Mouse (Mus musculus) kidney, adult 2 months (tissue): ENCODE measurements around the gene Hist1h1c. TPM values are rescaled to one million over a fixed set of nuclear protein-coding genes. Genes with fewer than 3 reads are reported as not detected.

ENCODE experiments used
- DNase-seq: peaks from one replicate; pipeline ENCODE4 v3.0.0; 2021
- H3K27ac ChIP-seq: fragments of 200-500 bp; 2 replicates; pipeline ENCODE4 v1.5.1; 2012; ENCODE audit warnings: low read depth, low read length, control low read depth, inconsistent platforms; ENCODE audit not compliant: insufficient read depth
- H3K27me3 ChIP-seq: fragments of 200-500 bp; replicated peaks from 2 replicates; pipeline ENCODE4 v1.6.1; 2012; ENCODE audit warnings: mild to moderate bottlenecking, moderate library complexity, low read length, inconsistent platforms; ENCODE audit not compliant: control insufficient read depth, insufficient read depth
- H3K36me3 ChIP-seq: fragments of 200-500 bp; 2 replicates; pipeline ENCODE4 v1.6.1; 2012; ENCODE audit warnings: mild to moderate bottlenecking, moderate library complexity, low read length, inconsistent platforms; ENCODE audit not compliant: control insufficient read depth, insufficient read depth
- H3K4me1 ChIP-seq: fragments of 200-500 bp; 2 replicates; pipeline ENCODE4 v1.6.1; 2011; ENCODE audit warnings: low read length; ENCODE audit not compliant: control insufficient read depth, insufficient read depth
- H3K4me3 ChIP-seq: fragments of 200-500 bp; 2 replicates; pipeline ENCODE4 v1.5.1; 2011; ENCODE audit warnings: mild to moderate bottlenecking, low read depth, low read length, control low read depth; ENCODE audit not compliant: insufficient read depth
- CTCF ChIP-seq: fragments of 200-500 bp; conservative IDR thresholded peaks from 2 replicates; pipeline ENCODE4 v1.5.1; 2011; ENCODE audit warnings: low read depth, mild to moderate bottlenecking, control low read depth, low read length, moderate library complexity, mixed read lengths; ENCODE audit not compliant: insufficient read depth, insufficient read length
- POLR2A ChIP-seq: fragments of 200-500 bp; IDR thresholded peaks from one replicate; pipeline ENCODE4 v1.6.1; 2011; ENCODE audit warnings: low read depth, low read length, control low read depth
- WGBS: fragments of 180-500 bp; shearing (Covaris S2); methylation state at CpG from one replicate; pipeline ENCODE4 v1.1.7; 2018; 5-methylcytosine and 5-hydroxymethylcytosine counted together
- polyA plus RNA-seq: library from polyadenylated mRNA; depleted of rRNA; stranded (reverse); fragments of >200 nt; gene quantifications from 2 replicates; pipeline ENCODE4 v1.2.3, GENCODE M21; 2012; rRNA removed

Gene Hist1h1c
- polyA plus RNA-seq = 68.7 and 76.0 TPM in 2 replicates

DNA sequence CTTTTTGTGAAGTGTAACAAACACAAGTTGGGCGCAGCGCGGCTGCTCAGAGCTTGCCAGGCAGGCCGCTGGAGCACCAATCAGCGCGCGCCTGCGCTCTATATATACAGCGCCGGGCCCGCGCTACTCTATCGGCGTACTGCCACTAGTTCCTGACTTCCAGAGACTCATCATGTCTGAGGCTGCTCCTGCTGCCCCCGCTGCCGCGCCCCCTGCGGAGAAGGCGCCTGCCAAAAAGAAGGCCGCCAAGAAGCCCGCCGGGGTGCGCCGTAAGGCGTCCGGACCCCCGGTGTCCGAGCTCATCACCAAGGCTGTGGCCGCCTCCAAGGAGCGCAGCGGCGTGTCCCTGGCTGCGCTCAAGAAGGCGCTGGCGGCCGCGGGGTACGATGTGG is at the start of gene Hist1h1c:
TSS of gene Hist1h1c (plus strand) at position 132 of the 392 bp plus-strand sequence.
- Histone ChIP-seq H3K27ac (peak within 1 kb of the TSS; percentile 98), H3K27me3 (no peaks in the 10 kb centered on the region), H3K36me3 (peaks cover 3% of the 10 kb centered on the region; the same call in 1 of the 2 replicates), H3K4me3 (peak within 1 kb of the TSS; percentile 69), H3K4me1 (peaks cover 4% of the 10 kb centered on the region; the same call in 1 of the 2 replicates)
- TF ChIP-seq CTCF = no peak
- peak; percentile 91 for TF ChIP-seq POLR2A
- DNase-seq = peak; percentile 94
- WGBS = under 1% methylated on average over 38 of the region's 38 CpGs

DNA sequence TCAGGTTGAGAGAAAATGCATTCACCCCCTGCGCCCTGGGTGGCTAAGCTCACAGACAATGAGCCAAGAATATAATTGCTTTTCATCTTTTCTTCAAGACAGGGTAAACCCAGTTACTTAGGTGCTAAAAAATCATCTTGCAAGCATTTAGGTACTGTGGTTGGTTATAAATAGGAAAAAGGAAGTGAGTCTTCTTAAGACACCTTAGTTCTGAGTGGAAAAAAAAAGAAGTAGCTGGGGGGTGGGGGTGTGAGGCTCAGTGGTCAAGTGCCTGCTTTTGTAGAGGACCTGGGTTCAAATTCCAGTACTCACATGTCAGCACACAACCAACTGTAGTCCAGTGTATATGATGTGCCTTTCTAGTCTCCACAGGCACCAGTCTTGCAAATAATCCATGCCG is 49.7 kb upstream of the Hist1h1c start:
- TF ChIP-seq CTCF (no peak), POLR2A (no peak)
- H3K27me3 ChIP-seq = no peaks in the 10 kb centered on the region
- peaks cover 18% of the 10 kb centered on the region for H3K4me1 ChIP-seq
- no peak for DNase-seq
- WGBS = 93% methylated on average over 2 of the region's 2 CpGs
- H3K4me3 ChIP-seq = no peak overlapping the region
- no peaks in the 10 kb centered on the region; the same call in 1 of the 2 replicates for H3K36me3 ChIP-seq
- no peak overlapping the region for H3K27ac ChIP-seq

DNA sequence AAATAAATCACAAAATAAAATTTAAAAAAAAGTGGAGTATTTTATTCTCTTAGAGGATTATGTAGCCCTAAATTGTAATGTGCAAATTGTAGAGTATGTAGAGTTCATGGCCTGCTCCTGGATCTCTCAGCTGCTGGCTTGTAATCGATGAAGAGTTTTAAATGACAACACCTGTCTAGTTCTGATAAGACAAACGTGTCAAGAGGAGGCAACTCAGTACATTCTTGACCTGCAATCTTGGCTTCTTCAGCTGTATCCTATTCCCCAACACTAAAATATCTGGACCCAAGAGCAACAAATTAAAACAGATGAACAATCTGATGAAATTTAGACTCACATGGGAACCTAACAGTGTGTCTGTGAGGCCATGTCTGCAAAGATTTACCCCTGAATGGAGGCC is 49.1 kb upstream of the Hist1h1c start:
- no peak overlapping the region for H3K27ac ChIP-seq
- no peaks in the 10 kb centered on the region for H3K27me3 ChIP-seq
- H3K36me3 ChIP-seq = no peaks in the 10 kb centered on the region; the same call in 1 of the 2 replicates
- peaks cover 23% of the 10 kb centered on the region for H3K4me1 ChIP-seq
- H3K4me3 ChIP-seq = no peak overlapping the region
- no peak for DNase-seq
- WGBS = 81% methylated on average over 2 of the region's 2 CpGs
- no peak for TF ChIP-seq POLR2A
- no peak for TF ChIP-seq CTCF

DNA sequence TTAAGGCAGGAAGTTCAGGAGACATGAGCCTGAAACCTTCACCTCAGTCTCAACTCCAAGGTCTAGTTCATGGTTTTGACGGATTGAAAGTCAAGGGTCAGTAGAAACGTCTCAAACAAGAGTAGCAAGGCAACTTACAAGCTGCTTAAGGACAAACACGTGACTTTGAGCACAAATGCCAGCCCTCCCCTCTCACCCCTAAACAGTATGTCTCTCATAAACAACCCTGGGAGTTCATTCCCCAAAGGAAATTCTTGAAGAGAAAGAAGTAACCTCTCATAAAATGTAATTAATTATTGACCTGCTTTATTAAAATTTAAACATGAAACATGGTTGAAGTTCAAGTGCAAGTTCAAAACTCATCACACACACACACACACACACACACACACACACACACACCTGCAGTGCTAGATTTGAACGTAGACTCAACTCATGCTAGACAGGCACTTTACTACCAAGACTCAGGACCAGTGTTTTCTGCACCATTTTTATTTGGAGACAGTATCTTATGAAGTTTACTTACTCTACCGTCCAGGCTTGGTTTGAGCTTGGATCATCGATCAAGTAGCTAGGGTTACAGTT is 44.7 kb upstream of the Hist1h1c start:
- no peak overlapping the region for H3K4me3 ChIP-seq
- no peak for TF ChIP-seq CTCF
- TF ChIP-seq POLR2A = no peak
- peaks cover 13% of the 10 kb centered on the region; the same call in 1 of the 2 replicates for H3K4me1 ChIP-seq
- peak overlapping the region; percentile 84 for H3K27ac ChIP-seq
- WGBS = 36% methylated on average over 6 of the region's 6 CpGs
- DNase-seq = peak; percentile 88
- no peaks in the 10 kb centered on the region for H3K27me3 ChIP-seq
- H3K36me3 ChIP-seq = no peaks in the 10 kb centered on the region; the same call in 1 of the 2 replicates

DNA sequence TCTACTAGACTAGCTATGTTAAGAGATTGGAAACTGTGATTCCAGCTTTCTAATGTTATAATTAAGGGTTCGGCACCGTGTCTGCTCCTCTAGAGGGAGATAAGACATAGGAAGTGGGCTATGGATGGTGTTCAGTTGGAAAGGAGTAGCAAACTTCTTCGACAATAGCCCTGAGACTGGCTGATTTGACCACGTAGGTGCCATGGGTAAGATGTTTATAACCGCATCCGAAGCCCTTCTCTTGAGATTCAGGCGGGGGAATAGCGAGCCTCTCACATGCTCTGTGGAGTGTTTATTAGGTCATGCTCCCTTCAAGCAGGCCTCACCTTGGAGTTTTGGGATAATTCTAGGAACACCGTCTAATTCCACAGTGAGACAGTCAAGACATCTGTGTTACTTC is 43.7 kb upstream of the Hist1h1c start:
- WGBS = 94% methylated on average over 9 of the region's 9 CpGs
- no peaks in the 10 kb centered on the region; the same call in 1 of the 2 replicates for H3K36me3 ChIP-seq
- H3K27me3 ChIP-seq = no peaks in the 10 kb centered on the region
- peaks cover 13% of the 10 kb centered on the region; the same call in 1 of the 2 replicates for H3K4me1 ChIP-seq
- no peak overlapping the region for H3K4me3 ChIP-seq
- TF ChIP-seq POLR2A = no peak
- TF ChIP-seq CTCF = no peak
- H3K27ac ChIP-seq = no peak overlapping the region
- no peak for DNase-seq

DNA sequence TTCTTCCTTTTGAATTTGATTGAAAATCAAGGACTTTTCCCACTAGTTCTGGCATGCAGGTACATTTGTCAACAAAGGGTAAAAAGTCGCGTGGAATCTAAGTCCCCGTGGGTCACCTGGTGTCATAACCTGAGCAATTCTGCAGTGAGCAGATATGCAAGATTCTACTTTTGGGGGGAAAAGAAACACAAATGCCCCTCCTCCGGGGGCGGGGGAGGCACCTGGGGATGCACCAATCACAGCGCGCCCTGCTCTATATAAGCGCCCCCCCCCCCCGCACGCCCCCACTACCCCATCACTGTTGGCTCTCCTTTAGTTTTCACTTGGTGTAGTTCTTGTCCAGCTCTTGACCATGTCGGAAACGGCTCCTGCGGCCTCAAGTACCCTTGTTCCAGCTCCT is 43.1 kb upstream of the Hist1h1c start, which contains the start of gene Hist1h1t:
TSS of gene Hist1h1t (plus strand) at position 301 of the 400 bp plus-strand sequence.
- H3K4me3 ChIP-seq = no peak within 1 kb of the TSS
- TF ChIP-seq POLR2A = no peak
- TF ChIP-seq CTCF = no peak
- DNase-seq = no peak
- WGBS = 60% methylated on average over 13 of the region's 13 CpGs
- H3K4me1 ChIP-seq = peaks cover 13% of the 10 kb centered on the region; the same call in 1 of the 2 replicates
- H3K27me3 ChIP-seq = no peaks in the 10 kb centered on the region
- no peaks in the 10 kb centered on the region; the same call in 1 of the 2 replicates for H3K36me3 ChIP-seq
- H3K27ac ChIP-seq = no peak within 1 kb of the TSS

DNA sequence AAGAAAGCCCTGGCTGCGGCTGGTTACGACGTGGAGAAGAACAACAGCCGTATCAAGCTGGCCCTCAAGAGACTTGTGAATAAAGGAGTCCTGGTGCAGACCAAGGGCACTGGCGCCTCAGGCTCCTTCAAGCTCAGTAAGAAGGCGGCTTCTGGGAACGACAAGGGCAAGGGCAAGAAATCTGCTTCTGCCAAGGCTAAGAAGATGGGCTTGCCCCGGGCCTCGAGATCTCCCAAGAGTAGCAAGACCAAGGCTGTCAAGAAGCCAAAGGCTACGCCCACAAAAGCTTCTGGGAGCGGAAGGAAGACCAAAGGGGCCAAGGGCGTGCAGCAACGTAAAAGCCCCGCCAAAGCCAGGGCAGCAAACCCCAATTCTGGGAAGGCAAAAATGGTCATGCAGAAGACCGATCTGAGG is 42.5 kb upstream of the Hist1h1c start:
- no peak overlapping the region for H3K27ac ChIP-seq
- no peaks in the 10 kb centered on the region; the same call in 1 of the 2 replicates for H3K36me3 ChIP-seq
- H3K27me3 ChIP-seq = no peaks in the 10 kb centered on the region
- no peak overlapping the region for H3K4me3 ChIP-seq
- DNase-seq = peak; percentile 28
- WGBS = 71% methylated on average over 15 of the region's 15 CpGs
- peaks cover 13% of the 10 kb centered on the region; the same call in 1 of the 2 replicates for H3K4me1 ChIP-seq
- TF ChIP-seq POLR2A (no peak), CTCF (no peak)
